Mouse (Mus musculus): ENCODE data around the gene Ppp1r14b.
A peak's percentile ranks its signal among the peaks of the same experiment; 100 is the strongest.
"Not testable (repeated sequence)": the region's sequence is repeated elsewhere in the genome, so short reads cannot be mapped to it uniquely, and the experiment has no call there.

Ppp1r14b gene

GRCm38 (mm10) chr19:6975537-6976521, 1.1 kb downstream of the Ppp1r14b start, which contains the start of gene Plcb3:
Plcb3 (minus strand) TSS chr19:6976470.
- DNase-seq (ENCODE audit: low read depth, low spot score), result peak; percentile 48

GRCm38 (mm10) chr19:6977759-6978638, 3.2 kb downstream of the Ppp1r14b start:
- no peak for DNase-seq (ENCODE audit: low read depth, low spot score)

GRCm38 (mm10) chr19:6978639-6978974, 3.8 kb downstream of the Ppp1r14b start:
- no peak for DNase-seq (ENCODE audit: low read depth, low spot score)

GRCm38 (mm10) chr19:6979001-6979479, 4.3 kb downstream of the Ppp1r14b start:
- no peak for DNase-seq (ENCODE audit: low read depth, low spot score)

- peak; percentile 100 for DNase-seq (ENCODE audit: low read depth, low spot score)
These were observed 5.0 kb downstream of the Ppp1r14b start for GRCm38 (mm10) chr19:6979486-6980380.

- DNase-seq (ENCODE audit: low read depth, low spot score), result peak; percentile 99
These were observed 5.8 kb downstream of the Ppp1r14b start, which contains the start of gene Fkbp2 for GRCm38 (mm10) chr19:6980381-6981093. Fkbp2 (minus strand) TSS chr19:6980501.

GRCm38 (mm10) chr19:6981465-6981864, 6.7 kb downstream of the Ppp1r14b start:
- DNase-seq (ENCODE audit: low read depth, low spot score), result no peak

GRCm38 (mm10) chr19:6983621-6984020, 8.9 kb downstream of the Ppp1r14b start:
- DNase-seq (ENCODE audit: low read depth, low spot score), result no peak

GRCm38 (mm10) chr19:6985300-6985699, 10.5 kb downstream of the Ppp1r14b start:
- peak; percentile 46 for DNase-seq (ENCODE audit: low read depth, low spot score)

- DNase-seq (ENCODE audit: low read depth, low spot score), result no peak
These were observed 11.4 kb downstream of the Ppp1r14b start for GRCm38 (mm10) chr19:6985951-6986708.

GRCm38 (mm10) chr19:6987061-6987903, 12.5 kb downstream of the Ppp1r14b start, which contains the start of gene Vegfb:
Vegfb (minus strand) TSS chr19:6987651.
- peak; percentile 58 for DNase-seq (ENCODE audit: low read depth, low spot score)

GRCm38 (mm10) chr19:6987904-6988285, 13.1 kb downstream of the Ppp1r14b start:
- DNase-seq (ENCODE audit: low read depth, low spot score), result peak; percentile 43

- DNase-seq (ENCODE audit: low read depth, low spot score), result no peak
These were observed 14.5 kb downstream of the Ppp1r14b start for GRCm38 (mm10) chr19:6989251-6989650.

GRCm38 (mm10) chr19:6990712-6991111, 15.9 kb downstream of the Ppp1r14b start:
- DNase-seq (ENCODE audit: low read depth, low spot score), result no peak

- not testable (repeated sequence) for DNase-seq (ENCODE audit: low read depth, low spot score)
These were observed 16.4 kb downstream of the Ppp1r14b start for GRCm38 (mm10) chr19:6991166-6991565.

GRCm38 (mm10) chr19:6992011-6992858, 17.5 kb downstream of the Ppp1r14b start, which contains the start of gene Dnajc4:
Dnajc4 (minus strand) TSS chr19:6992572.
- DNase-seq (ENCODE audit: low read depth, low spot score), result peak; percentile 99

GRCm38 (mm10) chr19:6993011-6993770, 18.4 kb downstream of the Ppp1r14b start:
- DNase-seq (ENCODE audit: low read depth, low spot score), result no peak
